ENCODE assay signal across 9 mouse cellular contexts in the genomic region with DNA sequence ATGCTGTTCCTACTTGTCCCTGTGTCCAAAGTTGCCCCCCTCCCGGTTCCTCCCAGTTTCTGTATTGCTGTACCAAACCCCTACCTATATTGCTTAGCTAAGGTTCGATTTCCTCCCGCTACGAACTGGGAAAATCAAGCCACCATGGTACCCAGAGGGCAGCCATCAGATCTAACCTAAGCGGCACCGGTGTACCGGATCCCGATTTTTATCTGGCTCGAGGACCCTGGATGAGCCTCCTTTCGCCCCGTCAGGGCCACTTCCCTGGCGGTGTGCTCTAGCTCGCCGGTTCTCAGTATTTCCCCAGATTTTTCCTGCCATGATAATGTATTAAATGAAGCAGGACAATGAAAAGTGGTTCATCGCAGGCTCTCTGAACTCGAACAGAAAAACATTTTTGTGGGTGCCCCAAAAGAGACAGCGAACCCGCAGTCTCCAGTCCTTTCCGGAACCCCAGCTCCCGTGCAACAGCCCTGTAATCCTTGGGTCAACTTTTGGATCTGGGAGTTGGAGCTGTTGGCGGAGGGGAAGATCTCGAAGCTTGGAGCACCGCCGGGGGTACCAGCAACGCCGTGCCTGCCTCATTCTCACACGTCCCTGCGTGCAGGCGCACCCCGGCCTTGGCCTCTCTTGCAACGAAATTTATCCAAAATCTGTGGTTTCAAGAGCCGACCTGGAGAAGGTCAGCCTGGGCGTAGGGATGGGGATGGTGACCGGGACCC. TPM values are rescaled to one million over a fixed set of nuclear protein-coding genes. Genes with fewer than 3 reads are reported as not detected.
A peak's percentile ranks its signal among the peaks of the same experiment; 100 is the strongest.
DNase-seq lines count a peak whose midpoint lies in the region; ATAC-seq lines count a peak whose summit lies in the region.
"Had no signal": no experiment of that assay in that cellular context is flagged by ENCODE, and none has a peak within 500 bp of the region (broad histone marks: within the 10 kb centered on the region; RNA-seq: fewer than 3 reads in every experiment).

No protein-coding gene starts in this region.

- ATAC-seq in heart, embryonic 16.5 days (replicated peaks; ENCODE audit: extremely low read depth, insufficient read depth, low FRiP score): no peak
- ATAC-seq in embryonic facial prominence, embryonic 12.5 days (ENCODE audit: insufficient number of reproducible peaks, insufficient read depth, low FRiP score, low TSS enrichment): no peak
- ATAC-seq in limb, embryonic 11.5 days (ENCODE audit: insufficient number of reproducible peaks, low FRiP score, low TSS enrichment, low read depth): no peak

- no peak overlapping the region for H3K9ac ChIP-seq in heart, embryonic 16.5 days (ENCODE audit: low read length)
- no peak overlapping the region for H3K9ac ChIP-seq in embryonic facial prominence, embryonic 12.5 days
- no peak overlapping the region for H3K9ac ChIP-seq in limb, embryonic 11.5 days (ENCODE audit: low read length)

- peak overlapping the region; percentile 36 for H3K4me3 ChIP-seq in heart, embryonic 16.5 days (ENCODE audit: low read length)
- H3K4me3 ChIP-seq in embryonic facial prominence, embryonic 12.5 days: peak overlapping the region; percentile 23
- H3K4me3 ChIP-seq in limb, embryonic 11.5 days (ENCODE audit: low read depth, low read length): no peak overlapping the region

- peaks cover 73% of the 10 kb centered on the region for H3K27me3 ChIP-seq in heart, embryonic 16.5 days (ENCODE audit: control insufficient read depth, insufficient read depth, low read length)
- H3K27me3 ChIP-seq in embryonic facial prominence, embryonic 12.5 days: peaks cover 91% of the 10 kb centered on the region
- H3K27me3 ChIP-seq in limb, embryonic 11.5 days (ENCODE audit: control insufficient read depth, insufficient read depth, low read length): peaks cover 67% of the 10 kb centered on the region

- H3K9me3 ChIP-seq in heart, embryonic 16.5 days (replicated peaks; ENCODE audit: control insufficient read depth, low read length): no peaks in the 10 kb centered on the region
- H3K9me3 ChIP-seq in embryonic facial prominence, embryonic 12.5 days: no peaks in the 10 kb centered on the region
- H3K9me3 ChIP-seq in limb, embryonic 11.5 days (ENCODE audit: control insufficient read depth, low read length): no peaks in the 10 kb centered on the region

- no peak for DNase-seq in heart, adult 9 months (ENCODE audit: low spot score in 2 of 2)
- peak; percentile 45 for DNase-seq in Muller cell, postnatal 12 days (ENCODE audit: inconsistent ontology term)
- peak; percentile 61 for DNase-seq in limb, embryonic 11.5 days (ENCODE audit: low spot score)
- no peak for DNase-seq in natural killer cell, adult 2 months (ENCODE audit: low spot score in 2 of 2)
- DNase-seq in layer of hippocampus, adult 11-12 months (ENCODE audit: low spot score): no peak
- no peak for DNase-seq in kidney, postnatal 14 days
- DNase-seq: layer of hippocampus, adult 9-11 months had no signal

- H3K4me1 ChIP-seq in heart, embryonic 16.5 days (ENCODE audit: control insufficient read depth, insufficient read depth, low read length): peaks cover 20% of the 10 kb centered on the region
- peaks cover 18% of the 10 kb centered on the region for H3K4me1 ChIP-seq in embryonic facial prominence, embryonic 12.5 days
- peaks cover 8% of the 10 kb centered on the region for H3K4me1 ChIP-seq in limb, embryonic 11.5 days (ENCODE audit: control insufficient read depth, insufficient read depth, low read length)

- WGBS in heart, embryonic 16.5 days: 3% methylated on average over 34 of the region's 34 CpGs
- 2% methylated on average over 34 of the region's 34 CpGs for WGBS in embryonic facial prominence, embryonic 12.5 days
- WGBS in limb, embryonic 11.5 days: 2% methylated on average over 34 of the region's 34 CpGs

- no peaks in the 10 kb centered on the region for H3K36me3 ChIP-seq in heart, embryonic 16.5 days (ENCODE audit: control insufficient read depth, insufficient read depth)
- H3K36me3 ChIP-seq in embryonic facial prominence, embryonic 12.5 days: no peaks in the 10 kb centered on the region
- H3K36me3 ChIP-seq in limb, embryonic 11.5 days (ENCODE audit: control insufficient read depth, insufficient read depth, low read length): no peaks in the 10 kb centered on the region

- no peak overlapping the region for H3K27ac ChIP-seq in heart, embryonic 16.5 days (ENCODE audit: low read length)
- no peak overlapping the region for H3K27ac ChIP-seq in embryonic facial prominence, embryonic 12.5 days
- no peak overlapping the region for H3K27ac ChIP-seq in limb, embryonic 11.5 days (replicated peaks; ENCODE audit: low read depth, low read length)

- no peak overlapping the region for H3K4me2 ChIP-seq in heart, embryonic 16.5 days (ENCODE audit: low read depth, low read length)
- H3K4me2 ChIP-seq in embryonic facial prominence, embryonic 12.5 days (replicated peaks): peak overlapping the region; percentile 24
- no peak overlapping the region for H3K4me2 ChIP-seq in limb, embryonic 11.5 days (ENCODE audit: low read depth, severe bottlenecking)

RNA-seq across cellular contexts. Expression of gene Vsx2, which starts 1.3 kb away (rescaled TPM):
- not detected in 2 replicates for polyA plus RNA-seq in heart, embryonic 16.5 days (2015; fragmentation: Nextera tagmentation; extraction: Ambion mirVana)
- polyA plus RNA-seq in embryonic facial prominence, embryonic 12.5 days (2016; fragmentation: Nextera tagmentation; extraction: Ambion mirVana): 6.6 and 8.4 TPM in 2 replicates
- 0.33 and 0.48 TPM in 2 replicates for polyA plus RNA-seq in limb, embryonic 11.5 days (2014; fragmentation: Nextera tagmentation; extraction: Ambion mirVana)

RNA-seq across cellular contexts. Expression of gene Abcd4, which starts 46.4 kb away (rescaled TPM):
- polyA plus RNA-seq in heart, embryonic 16.5 days (2015; fragmentation: Nextera tagmentation; extraction: Ambion mirVana): 11.7 and 12.4 TPM in 2 replicates
- 15.8 and 16.0 TPM in 2 replicates for polyA plus RNA-seq in embryonic facial prominence, embryonic 12.5 days (2016; fragmentation: Nextera tagmentation; extraction: Ambion mirVana)
- 9.2 and 11.8 TPM in 2 replicates for polyA plus RNA-seq in limb, embryonic 11.5 days (2014; fragmentation: Nextera tagmentation; extraction: Ambion mirVana)

Comparison
In these comparisons a context has a peak if more than half of its experiments do, and no peak if none do; other contexts are left out.
1. DNase-seq: peak in Muller cell, postnatal 12 days (single experiment) and limb, embryonic 11.5 days (single experiment); none in heart, adult 9 months (0 of 2), natural killer cell, adult 2 months (0 of 2), layer of hippocampus, adult 11-12 months (single experiment) and kidney, postnatal 14 days (single experiment).